Mouse (Mus musculus) ES-E14 (cell line): ENCODE results near the gene Col28a1.

Experiments
- MAFK ChIP-seq: IDR thresholded peaks from 2 replicates; pipeline ENCODE4 v1.6.1; 2014; ENCODE audit warnings: mild to moderate bottlenecking, low read depth, low read length, inconsistent platforms; ENCODE audit not compliant: insufficient read depth
- ZC3H11A ChIP-seq: IDR thresholded peaks from 2 replicates; pipeline ENCODE4 v1.6.1; 2012; ENCODE audit warnings: low read depth, mild to moderate bottlenecking, inconsistent platforms, low read length, borderline replicate concordance

DNA sequence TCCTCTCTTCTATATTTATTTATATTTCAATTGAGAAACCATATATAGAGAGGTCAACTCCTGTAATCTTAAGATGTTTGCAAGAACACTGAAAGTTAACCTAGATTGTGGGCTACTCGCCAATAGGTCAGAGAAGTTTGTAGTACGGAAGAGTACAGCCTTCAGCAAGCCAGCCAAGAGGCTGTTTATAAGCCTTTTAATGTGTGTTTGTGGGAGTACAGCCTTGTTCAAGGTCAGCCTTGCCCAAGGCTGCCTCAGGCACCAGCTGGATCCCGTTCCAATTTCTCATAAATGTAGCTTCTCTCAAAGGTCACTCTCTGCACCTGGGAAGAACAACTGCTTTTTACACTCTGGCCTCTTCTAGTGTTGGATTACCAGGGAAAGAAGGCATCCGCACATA lies 146.0 kb downstream of the Col28a1 start:
- TF ChIP-seq ZC3H11A (no peak), MAFK (no peak)
